Mouse (Mus musculus) layer of hippocampus, postnatal 36 days (tissue): ENCODE results near the gene Cisd1. TPM values are rescaled to one million over a fixed set of nuclear protein-coding genes. Genes with fewer than 3 reads are reported as not detected.
A peak's percentile ranks its signal among the peaks of the same experiment; 100 is the strongest.
"Not testable (repeated sequence)": the region's sequence is repeated elsewhere in the genome, so short reads cannot be mapped to it uniquely, and the experiment has no call there.

Experiments
- DNase-seq, 2 experiments: peaks; one replicate each; pipeline ENCODE4 v3.0.0; 2022
- total RNA-seq, 2 experiments: library from RNA; stranded (reverse); gene quantifications; 2 replicates each; pipeline ENCODE4 v1.2.3; 2021

The Cisd1 gene
- 100 to 1,000 TPM; 126 to 147 TPM for total RNA-seq

DNA sequence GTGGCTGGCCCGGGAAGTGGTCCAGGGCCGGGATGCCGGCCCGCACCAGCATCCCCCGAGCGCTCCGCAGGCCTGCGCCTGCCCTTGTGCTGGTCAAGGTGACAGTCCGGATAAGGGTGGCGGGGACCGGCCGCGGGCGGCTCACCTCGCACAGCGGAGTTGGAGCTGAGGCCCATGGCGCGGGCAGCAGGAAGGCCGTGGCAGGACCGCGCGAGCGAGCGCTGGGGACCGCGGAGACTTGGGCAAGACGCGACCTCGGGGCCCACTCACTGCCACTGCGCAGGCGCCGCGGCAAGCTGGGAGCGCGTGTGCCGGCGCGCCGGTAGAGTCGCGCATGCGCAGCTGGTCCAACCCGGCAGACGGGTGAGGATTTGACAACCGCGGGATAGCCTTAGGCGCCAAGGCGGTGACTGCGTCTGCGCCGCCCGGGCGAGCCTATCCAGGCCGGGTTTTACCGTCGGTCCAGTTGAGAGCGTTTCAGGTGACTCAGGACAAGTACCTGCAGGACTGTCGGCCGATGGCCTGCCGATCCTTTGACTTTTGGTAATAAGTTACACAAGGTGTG is at the start of gene Cisd1:
TSS of gene Cisd1 (minus strand) at position 376 of the 565 bp plus-strand sequence.
- DNase-seq = peak; percentile 93 to 95

- no peak for DNase-seq
These were observed 44.6 kb upstream of the Cisd1 start for GRCm38 (mm10) chr10:71389311-71389710.

GRCm38 (mm10) chr10:71384159-71385044 is 39.6 kb upstream of the Cisd1 start:
- no peak for DNase-seq

DNA sequence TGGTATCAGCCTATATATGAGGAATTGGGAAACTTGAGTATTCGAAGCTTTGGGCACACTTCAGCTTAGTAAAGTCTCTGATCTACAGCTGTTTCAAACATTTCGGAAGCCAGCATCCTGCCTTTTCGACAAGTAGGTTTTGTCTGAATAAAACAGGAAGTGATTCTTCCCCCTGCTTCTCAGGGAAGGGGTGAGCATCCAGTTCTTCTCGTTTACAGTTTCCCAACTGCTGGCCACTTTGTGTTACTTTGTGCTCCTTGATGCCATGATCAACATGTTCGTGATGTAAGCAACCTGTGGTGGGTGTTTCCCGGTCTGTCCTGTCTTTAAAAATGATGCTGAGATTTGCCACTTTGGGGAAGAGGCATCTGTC is 38.8 kb upstream of the Cisd1 start:
- DNase-seq = not testable (repeated sequence)

GRCm38 (mm10) chr10:71382858-71383551 is 38.3 kb upstream of the Cisd1 start:
- no peak for DNase-seq

DNA sequence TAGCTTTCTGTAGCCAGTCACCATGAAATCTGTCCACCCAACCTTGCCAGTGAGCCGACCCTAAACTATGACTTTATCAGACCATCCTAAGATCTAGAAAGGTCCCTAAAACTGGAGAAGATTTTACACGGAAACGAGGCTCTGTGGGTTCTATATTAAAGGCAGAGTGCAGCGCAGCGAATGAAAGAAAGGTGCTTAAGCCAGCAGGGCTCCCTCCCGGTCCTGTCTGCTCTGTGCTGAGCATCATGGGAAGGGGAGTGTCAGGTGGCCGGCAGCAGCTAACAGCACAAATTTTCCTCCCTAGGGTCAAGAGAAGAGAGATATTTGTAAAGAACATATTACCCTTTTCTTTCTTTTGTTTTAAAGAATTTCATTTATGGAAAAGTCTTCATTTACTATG is 37.4 kb upstream of the Cisd1 start:
- DNase-seq = no peak

DNA sequence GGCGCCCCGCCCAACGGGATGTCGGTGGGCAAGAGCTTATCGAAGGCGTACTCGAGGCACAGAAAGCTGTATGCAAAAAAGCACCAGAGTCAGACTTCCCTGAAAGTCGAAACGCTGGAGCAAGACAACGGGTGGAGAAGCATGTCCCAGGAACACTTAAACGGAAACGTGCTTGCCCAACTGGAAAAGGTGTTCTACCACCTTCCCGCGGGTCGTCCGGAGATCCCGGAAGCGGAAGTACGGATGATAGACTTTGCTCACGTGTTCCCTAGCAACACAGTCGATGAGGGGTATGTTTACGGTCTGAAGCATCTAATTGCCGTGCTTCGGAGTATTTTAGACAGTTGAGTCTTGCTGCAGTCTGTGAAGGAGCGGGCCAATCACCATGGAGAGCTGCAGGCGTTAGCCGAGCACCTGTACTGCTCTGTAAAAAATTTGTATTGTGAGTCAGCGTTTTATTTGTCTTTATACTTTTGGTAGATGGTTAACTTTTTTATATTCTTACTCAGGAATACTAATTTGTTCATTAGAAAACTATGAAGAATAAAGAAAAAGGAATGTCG is 36.8 kb upstream of the Cisd1 start:
- no peak for DNase-seq

DNA sequence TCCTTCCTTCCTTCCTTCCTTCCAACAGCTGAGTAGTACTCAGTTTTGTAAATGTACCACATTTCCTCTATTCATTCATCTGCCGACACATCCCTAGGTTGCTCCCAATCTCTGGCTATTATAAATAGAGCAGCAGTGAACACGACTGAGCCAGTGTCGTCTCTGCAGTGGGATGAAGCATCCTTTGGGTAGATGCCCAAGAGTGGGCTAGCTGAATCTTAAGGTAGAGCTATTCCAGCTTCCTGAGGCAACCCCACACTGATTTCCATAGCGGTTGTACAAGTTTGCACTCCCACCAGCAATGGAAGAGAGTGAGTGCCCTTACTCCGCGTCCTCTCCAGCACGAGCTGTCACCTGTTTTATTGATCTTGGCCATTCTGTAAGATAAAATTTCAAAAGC is 35.7 kb upstream of the Cisd1 start:
- DNase-seq = no peak

DNA sequence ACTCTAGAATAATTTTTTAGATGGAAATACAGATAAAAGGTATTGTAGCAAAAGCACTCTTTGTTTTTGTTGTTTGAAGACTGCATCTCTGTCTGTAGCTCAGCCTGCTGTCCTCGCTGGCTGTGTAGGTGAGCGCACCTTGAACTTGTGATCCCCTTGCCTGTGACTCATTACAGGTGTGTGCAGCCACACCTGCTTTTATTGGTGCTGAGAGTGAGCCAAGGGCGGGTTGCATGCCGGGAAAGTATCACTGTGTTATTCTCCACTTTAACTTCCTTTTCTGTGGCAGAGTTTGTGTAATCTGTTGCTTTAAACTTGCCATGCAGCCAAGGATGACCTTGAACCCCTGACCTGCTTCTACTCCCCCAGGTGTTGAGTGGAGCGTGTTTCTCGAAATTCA is 31.3 kb upstream of the Cisd1 start:
- DNase-seq = no peak

DNA sequence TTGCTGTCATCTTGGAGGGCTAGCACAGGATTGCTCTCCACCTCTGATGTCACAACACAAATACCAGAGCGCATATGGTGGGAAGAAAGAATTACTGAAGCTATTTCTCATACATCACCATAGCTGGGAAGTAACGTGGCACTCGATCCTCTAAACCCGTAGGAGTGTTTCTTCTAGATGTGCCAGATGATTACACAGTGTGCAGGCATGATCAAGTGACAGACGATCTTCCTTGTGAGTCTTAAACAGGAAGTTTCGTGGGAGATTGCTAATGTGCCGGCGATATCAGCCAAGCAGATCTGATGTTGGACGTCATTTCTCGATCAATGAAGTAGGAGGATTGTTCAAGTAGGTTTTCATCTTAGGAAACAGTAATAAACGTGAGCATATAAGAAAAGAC is 29.0 kb upstream of the Cisd1 start:
- no peak for DNase-seq

- no peak for DNase-seq
These were observed 27.1 kb upstream of the Cisd1 start for GRCm38 (mm10) chr10:71371881-71372280.

DNA sequence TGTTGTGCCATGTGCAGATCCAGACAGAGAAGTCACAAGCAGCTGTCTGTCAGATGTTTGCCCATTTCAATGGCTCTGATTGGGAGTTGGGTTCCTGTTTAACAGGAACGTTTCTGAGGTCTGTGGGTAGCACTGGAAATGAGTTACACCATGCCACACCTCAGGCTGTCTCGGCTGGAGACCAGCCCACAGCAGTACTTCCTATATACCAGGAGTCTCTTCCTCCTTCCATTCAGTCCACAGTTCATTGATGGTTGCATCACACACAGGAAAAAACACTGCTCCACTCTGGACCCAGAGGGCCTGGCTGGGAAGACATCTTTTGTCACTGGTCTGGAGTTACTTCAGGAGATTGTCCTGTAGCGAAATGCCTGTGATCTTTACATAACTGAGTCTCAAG is 24.7 kb upstream of the Cisd1 start:
- no peak for DNase-seq

GRCm38 (mm10) chr10:71368128-71368940 is 23.6 kb upstream of the Cisd1 start:
- DNase-seq = no peak

DNA sequence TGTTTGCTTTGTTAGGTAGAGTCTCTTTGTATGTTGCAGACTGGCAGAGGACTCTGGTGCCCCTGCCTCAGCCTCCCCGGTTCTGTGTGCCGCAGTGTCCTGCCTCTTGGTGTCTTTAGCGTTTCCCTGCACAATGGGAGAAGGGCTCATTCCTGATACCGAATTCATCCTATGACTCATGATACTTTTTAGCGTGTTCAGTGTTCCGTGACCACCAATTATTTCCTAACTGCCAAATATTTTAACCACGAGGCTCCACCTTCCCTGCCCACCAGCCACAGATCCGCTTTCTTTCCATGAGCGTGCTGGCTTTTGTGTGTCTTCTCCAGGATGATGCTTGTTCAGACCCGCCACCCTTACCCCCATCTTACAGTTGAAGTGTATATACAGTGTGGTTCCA is 19.1 kb upstream of the Cisd1 start:
- no peak for DNase-seq

GRCm38 (mm10) chr10:71363440-71363839 is 18.7 kb upstream of the Cisd1 start:
- DNase-seq = no peak

DNA sequence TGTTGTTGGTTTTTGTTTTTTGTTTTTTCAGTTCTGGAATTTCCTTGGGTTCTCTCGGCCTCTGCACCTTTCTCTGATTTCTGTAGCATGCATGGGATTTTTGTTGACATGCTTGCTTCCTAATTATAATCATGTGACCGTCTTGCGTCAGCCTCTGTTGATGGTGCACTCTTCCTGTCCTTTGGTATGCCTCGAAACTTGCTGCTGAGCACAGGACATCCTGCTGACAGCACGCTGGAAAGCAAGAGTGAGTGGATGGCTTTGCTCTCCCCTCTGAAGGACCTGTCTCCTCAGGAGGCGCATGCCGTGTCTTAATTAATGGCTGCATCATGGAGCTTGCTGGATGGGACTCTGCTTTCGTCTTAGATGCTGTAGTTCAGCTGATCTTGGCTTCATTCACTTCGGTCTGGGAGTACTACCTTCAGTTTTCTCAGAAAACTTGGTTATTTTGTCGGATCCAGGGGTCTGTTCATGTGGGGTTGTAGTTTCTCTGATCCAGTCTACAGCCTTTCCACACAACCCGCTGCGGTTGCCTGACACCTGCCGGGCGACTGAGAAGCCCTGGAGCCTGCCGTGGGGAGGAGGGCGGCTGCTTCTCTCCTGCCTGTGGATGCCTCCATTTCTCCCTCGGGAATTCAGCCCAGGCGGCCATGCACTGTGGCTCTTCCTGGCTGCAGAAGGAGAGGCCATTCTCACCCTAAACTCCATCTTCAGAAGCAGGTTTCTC is 17.2 kb upstream of the Cisd1 start:
- no peak for DNase-seq

- no peak for DNase-seq
These were observed 16.3 kb upstream of the Cisd1 start for GRCm38 (mm10) chr10:71361044-71361443.

DNA sequence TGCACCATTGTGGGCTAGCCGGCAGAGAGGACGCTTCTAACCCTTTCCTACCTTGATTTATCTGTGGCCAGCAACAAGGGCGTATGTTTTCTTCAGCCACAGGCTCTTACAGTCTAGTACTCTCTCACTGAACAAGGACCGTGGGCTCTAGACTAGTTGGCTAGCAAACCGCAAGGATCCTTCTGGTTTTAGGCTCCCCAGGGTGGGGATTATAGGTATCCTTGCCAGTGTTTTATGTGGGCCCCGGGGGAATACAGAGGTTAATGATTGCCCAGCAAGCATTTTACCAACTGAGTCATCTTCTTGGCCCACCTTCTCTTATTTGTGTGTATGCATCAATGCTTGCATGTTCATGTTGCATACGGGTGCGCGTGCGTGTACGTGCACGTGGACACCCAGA is 10.2 kb upstream of the Cisd1 start:
- no peak for DNase-seq

DNA sequence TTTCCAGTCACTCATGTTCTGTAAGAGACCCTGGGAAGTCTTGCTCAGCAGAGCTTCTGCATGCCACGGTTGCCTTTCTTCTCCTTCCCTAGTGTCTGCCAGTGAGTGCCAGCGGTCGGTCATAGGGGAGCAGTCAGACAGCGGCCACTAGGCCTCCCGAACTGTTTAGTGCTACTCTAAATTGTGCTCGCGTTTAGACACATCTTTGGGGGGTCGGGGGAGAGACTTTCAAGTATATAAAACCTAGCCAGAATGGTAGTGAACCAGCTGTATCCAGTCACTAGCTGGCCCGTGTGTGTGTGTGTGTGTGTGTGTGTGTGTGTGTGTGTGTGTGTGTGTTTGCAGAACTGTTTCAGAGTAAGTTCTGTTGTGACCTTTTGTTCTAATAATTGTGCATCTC is 9.1 kb upstream of the Cisd1 start:
- DNase-seq = no peak

DNA sequence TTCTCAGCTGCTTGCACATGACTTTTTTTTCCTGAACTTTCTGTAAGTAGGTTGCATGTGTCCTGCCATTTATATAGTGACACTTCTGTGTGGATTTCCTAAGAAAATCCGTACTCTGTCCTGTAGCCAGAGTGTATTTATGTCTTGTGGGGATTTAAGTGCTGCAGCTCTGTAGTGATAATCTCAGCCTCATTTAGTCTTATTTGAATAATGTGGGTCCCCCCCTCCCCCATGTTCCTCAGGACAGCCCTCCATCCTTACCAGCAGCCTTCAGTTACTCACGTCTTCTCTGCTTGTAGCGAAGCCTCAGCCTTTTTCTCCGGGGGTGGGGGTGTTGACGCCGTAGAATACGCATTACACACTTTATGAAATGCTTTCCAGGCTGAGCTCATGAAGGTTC is 6.5 kb upstream of the Cisd1 start:
- no peak for DNase-seq

DNA sequence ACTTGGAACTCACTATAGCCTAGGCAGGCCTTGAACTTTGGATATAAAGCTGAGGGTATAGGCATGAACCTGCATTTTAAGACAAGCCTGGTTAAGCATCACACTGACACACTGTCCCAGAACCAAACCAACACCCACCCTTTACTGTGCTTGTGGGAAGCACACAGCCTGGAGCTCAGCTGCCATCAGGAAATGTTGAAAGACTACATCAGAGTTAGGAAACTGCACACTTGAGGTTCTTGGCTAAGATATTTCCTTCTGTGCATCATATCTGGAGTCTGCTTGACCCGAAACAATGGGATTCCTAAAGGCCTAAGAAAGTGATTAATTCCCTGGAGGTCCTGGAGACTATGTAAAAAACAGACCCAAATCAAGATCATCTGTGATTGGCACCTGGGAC is 4.5 kb upstream of the Cisd1 start:
- no peak for DNase-seq
